Mouse (Mus musculus): ENCODE data around the gene Tle2.

- no peak for TF ChIP-seq POLR2A (IDR thresholded peaks at IDR 0.05; ENCODE audit: extremely low read depth, insufficient read depth, low read length)
- no peak for TF ChIP-seq CTCF (IDR thresholded peaks at IDR 0.05; ENCODE audit: low read depth, low read length)
Observed at GRCm38 (mm10) chr10:81619976-81620375, 45.6 kb downstream of the Tle2 start.

Measured in liver, adult 2 months (tissue).